Mouse (Mus musculus) thymus, adult 2 months (tissue): Measurements from ENCODE around the gene Ggta1. TPM values are rescaled to one million over a fixed set of nuclear protein-coding genes. Genes with fewer than 3 reads are reported as not detected.
A peak's percentile ranks its signal among the peaks of the same experiment; 100 is the strongest.

ENCODE experiments used
- DNase-seq: peaks from one replicate; pipeline ENCODE4 v3.0.0; 2021
- H3K27ac ChIP-seq: fragments of 200-500 bp; 2 replicates; pipeline ENCODE4 v1.5.1; 2012; ENCODE audit warnings: low read length, control low read depth; ENCODE audit not compliant: control insufficient read depth, insufficient read depth
- H3K27me3 ChIP-seq: fragments of 200-500 bp; 2 replicates; pipeline ENCODE4 v1.6.1; 2012; ENCODE audit warnings: mild to moderate bottlenecking, low read length, moderate library complexity, mixed read lengths; ENCODE audit not compliant: control insufficient read depth, insufficient read depth
- H3K36me3 ChIP-seq: fragments of 200-500 bp; 2 replicates; pipeline ENCODE4 v1.6.1; 2012; ENCODE audit warnings: mild to moderate bottlenecking, low read length, moderate library complexity; ENCODE audit not compliant: control insufficient read depth, insufficient read depth
- H3K4me1 ChIP-seq: fragments of 200-500 bp; replicated peaks from 2 replicates; pipeline ENCODE4 v1.6.1; 2012; ENCODE audit warnings: low read length; ENCODE audit not compliant: control insufficient read depth, insufficient read depth
- H3K4me3 ChIP-seq: fragments of 200-500 bp; 2 replicates; pipeline ENCODE4 v1.5.1; 2012; ENCODE audit warnings: mild to moderate bottlenecking, low read length, control low read depth, moderate library complexity; ENCODE audit not compliant: control insufficient read depth, insufficient read depth
- CTCF ChIP-seq: fragments of 200-500 bp; IDR thresholded peaks from 2 replicates; pipeline ENCODE4 v1.5.1; 2012; ENCODE audit warnings: mild to moderate bottlenecking, control low read depth, low read length, moderate library complexity, borderline replicate concordance; ENCODE audit not compliant: control insufficient read depth, poor library complexity, insufficient read depth; ENCODE audit errors: extremely low read depth
- POLR2A ChIP-seq: fragments of 200-500 bp; IDR thresholded peaks from 2 replicates; pipeline ENCODE4 v1.6.1; 2012; ENCODE audit warnings: mild to moderate bottlenecking, low read length, control low read depth, moderate library complexity; ENCODE audit not compliant: control insufficient read depth, poor library complexity, insufficient read depth; ENCODE audit errors: extremely low read depth
- WGBS: fragments of 180-500 bp; shearing (Covaris S2); methylation state at CpG from one replicate; pipeline ENCODE4 v1.1.7; 2018; 5-methylcytosine and 5-hydroxymethylcytosine counted together
- polyA plus RNA-seq: library from polyadenylated mRNA; depleted of rRNA; stranded (reverse); fragments of >200 nt; gene quantifications from 2 replicates; pipeline ENCODE4 v1.2.3, GENCODE M21; 2012

Ggta1 gene
- polyA plus RNA-seq, 1 experiment: 22.4 TPM

- DNase-seq: no peak
- no peak overlapping the region for H3K4me3 ChIP-seq
- WGBS: 98% methylated on average over 6 of the region's 6 CpGs
- peaks cover 12% of the 10 kb centered on the region for H3K4me1 ChIP-seq
- no peak overlapping the region for H3K27ac ChIP-seq
- no peaks in the 10 kb centered on the region for H3K27me3 ChIP-seq
- no peak for TF ChIP-seq POLR2A
- no peak for TF ChIP-seq CTCF
- H3K36me3 ChIP-seq: peaks cover 20% of the 10 kb centered on the region; the same call in 1 of the 2 replicates
Observed at GRCm38 (mm10) chr2:35407266-35407665, 55.8 kb downstream of the Ggta1 start.

- no peak for DNase-seq
- WGBS: 92% methylated on average over 1 of the region's 1 CpGs
- peaks cover 9% of the 10 kb centered on the region for H3K4me1 ChIP-seq
Observed at GRCm38 (mm10) chr2:35406611-35407010, 56.4 kb downstream of the Ggta1 start.

GRCm38 (mm10) chr2:35402391-35402790 is 60.6 kb downstream of the Ggta1 start:
- Histone ChIP-seq H3K4me3 (no peak overlapping the region), H3K27ac (no peak overlapping the region), H3K27me3 (no peaks in the 10 kb centered on the region), H3K36me3 (peaks cover 23% of the 10 kb centered on the region), H3K4me1 (no peaks in the 10 kb centered on the region)
- no peak for DNase-seq
- 89% methylated on average over 16 of the region's 16 CpGs for WGBS
- no peak for TF ChIP-seq POLR2A
- TF ChIP-seq CTCF: no peak

More at GRCm38 (mm10) chr2:35406611-35407010, 56.4 kb downstream of the Ggta1 start:
- Histone ChIP-seq H3K27ac (no peak overlapping the region), H3K4me3 (no peak overlapping the region), H3K27me3 (no peaks in the 10 kb centered on the region), H3K36me3 (peaks cover 26% of the 10 kb centered on the region)
- TF ChIP-seq CTCF (no peak), POLR2A (no peak)

DNA sequence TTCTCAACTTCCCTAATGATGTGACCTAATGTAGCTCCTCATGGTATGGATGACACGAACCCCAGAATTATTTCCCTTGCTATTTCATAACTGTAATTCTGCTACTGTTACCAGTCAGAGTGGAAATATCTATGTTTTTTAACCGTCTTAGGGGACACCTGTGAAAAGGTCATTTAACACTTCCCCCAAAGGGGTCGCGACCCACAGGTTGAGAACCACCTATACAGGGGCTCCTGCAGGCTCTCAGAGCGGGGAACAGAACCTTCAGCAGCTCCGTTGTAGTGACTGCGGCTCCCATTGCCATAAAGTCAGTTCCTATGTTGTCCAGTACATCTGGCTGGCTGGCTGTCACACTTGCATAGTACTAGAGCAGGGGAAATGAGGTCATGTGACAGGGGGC is 62.3 kb downstream of the Ggta1 start:
- no peak for TF ChIP-seq POLR2A
- no peak for TF ChIP-seq CTCF
- Histone ChIP-seq H3K4me3 (no peak overlapping the region), H3K27me3 (no peaks in the 10 kb centered on the region), H3K4me1 (no peaks in the 10 kb centered on the region), H3K27ac (no peak overlapping the region), H3K36me3 (peaks cover 17% of the 10 kb centered on the region)
- WGBS: 96% methylated on average over 7 of the region's 7 CpGs
- DNase-seq: no peak

DNA sequence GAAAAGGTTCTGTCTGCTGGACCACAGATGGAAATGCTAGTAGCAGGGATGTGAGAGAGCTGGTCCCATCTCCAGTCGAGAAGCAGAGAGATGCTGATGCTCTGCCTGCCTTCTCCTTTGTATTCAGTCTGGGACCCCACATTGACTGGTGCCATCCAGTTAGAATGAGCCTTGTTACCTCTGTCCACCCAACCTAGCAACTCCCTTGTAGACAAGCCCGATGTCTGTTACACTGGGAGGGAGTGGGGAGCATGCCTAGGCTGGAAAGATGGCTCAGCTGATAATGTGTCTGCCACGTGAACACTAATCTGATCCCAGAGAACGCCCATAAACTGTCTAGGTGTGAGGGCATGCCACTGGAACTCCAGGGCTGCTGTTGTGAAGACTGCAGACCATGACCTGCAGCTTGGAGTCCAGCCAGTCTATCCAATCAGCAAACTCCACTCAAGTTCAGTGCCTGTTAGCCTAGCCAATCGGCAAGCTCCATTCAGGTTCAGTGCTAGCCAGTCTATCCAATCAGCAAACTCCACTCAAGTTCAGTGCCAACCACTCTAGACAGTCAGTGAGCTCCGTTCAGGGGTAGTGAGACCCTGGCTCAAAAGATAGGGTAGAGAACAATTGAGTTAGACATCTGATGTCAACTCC is 64.7 kb downstream of the Ggta1 start:
- TF ChIP-seq CTCF: no peak
- no peak for TF ChIP-seq POLR2A
- Histone ChIP-seq H3K4me1 (no peaks in the 10 kb centered on the region), H3K27me3 (no peaks in the 10 kb centered on the region), H3K4me3 (no peak overlapping the region), H3K36me3 (peaks cover 13% of the 10 kb centered on the region), H3K27ac (no peak overlapping the region)
- DNase-seq: no peak
- WGBS: 86% methylated on average over 6 of the region's 6 CpGs

- no peaks in the 10 kb centered on the region for H3K4me1 ChIP-seq
- 38% methylated on average over 11 of the region's 11 CpGs for WGBS
- TF ChIP-seq POLR2A: no peak
- no peak for TF ChIP-seq CTCF
- H3K27me3 ChIP-seq: no peaks in the 10 kb centered on the region
- peak; percentile 77 for DNase-seq
- no peak overlapping the region for H3K27ac ChIP-seq
- peaks cover 13% of the 10 kb centered on the region for H3K36me3 ChIP-seq
- no peak overlapping the region for H3K4me3 ChIP-seq
Observed at GRCm38 (mm10) chr2:35397590-35398173, 65.3 kb downstream of the Ggta1 start.

DNA sequence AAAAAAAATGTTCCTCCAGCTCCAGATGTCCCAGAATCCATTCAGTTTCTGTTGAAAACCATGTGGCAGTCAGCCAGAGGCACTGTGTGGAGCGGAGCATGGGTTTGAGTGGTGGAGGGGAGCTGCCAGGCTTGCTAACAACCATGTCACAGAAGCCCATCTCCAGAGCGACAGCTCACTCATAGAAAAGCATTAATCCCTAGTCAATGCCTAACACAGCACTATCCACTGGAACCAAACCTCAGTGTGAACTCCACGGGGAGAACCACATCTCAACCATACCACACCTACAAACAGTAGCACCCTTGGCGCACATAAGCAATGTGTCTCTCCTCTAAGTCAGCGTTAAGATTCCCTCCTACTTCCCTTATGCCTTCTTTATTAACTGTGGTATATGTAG is 65.9 kb downstream of the Ggta1 start, which contains the start of gene 4930402F06Rik:
TSS of gene 4930402F06Rik (minus strand) at position 80 of the 400 bp plus-strand sequence.
- no peak for TF ChIP-seq POLR2A
- TF ChIP-seq CTCF: no peak
- no peaks in the 10 kb centered on the region for H3K4me1 ChIP-seq

More for the DNA sequence above, 65.9 kb downstream of the Ggta1 start, which contains the start of gene 4930402F06Rik:
- WGBS: 63% methylated on average over 5 of the region's 5 CpGs
- peaks cover 8% of the 10 kb centered on the region for H3K36me3 ChIP-seq
- H3K27me3 ChIP-seq: no peaks in the 10 kb centered on the region
- no peak within 1 kb of the TSS for H3K27ac ChIP-seq
- H3K4me3 ChIP-seq: no peak within 1 kb of the TSS
- no peak for DNase-seq
